Mouse (Mus musculus) ovary, adult 10 weeks (tissue): Measurements from ENCODE around the gene Klc2. TPM values are rescaled to one million over a fixed set of nuclear protein-coding genes. Genes with fewer than 3 reads are reported as not detected.

Source experiments
- polyA plus RNA-seq: library from polyadenylated mRNA; stranded (reverse); fragments of 350-450 nt; fragmentation: Illumina TruSeq; extraction: RNeasy Lipid Tissue Mini Kit (QIAGEN cat#74804); gene quantifications from one replicate; pipeline ENCODE4 v1.2.3, GENCODE M21; 2014

Gene Klc2
- polyA plus RNA-seq: 3.9 TPM

GRCm38 (mm10) chr19:5118384-5118698 lies at the start of gene Klc2:
Gene Klc2, minus strand, starts transcription at chr19:5118560.

GRCm38 (mm10) chr19:5106731-5107191 lies 11.6 kb downstream of the Klc2 start, which contains the start of gene Rab1b:
Gene Rab1b, minus strand, starts transcription at chr19:5107072.

GRCm38 (mm10) chr19:5098363-5099143 lies 19.8 kb downstream of the Klc2 start, which contains the start of gene Cnih2:
Gene Cnih2, minus strand, starts transcription at chr19:5098521.

GRCm38 (mm10) chr19:5087884-5088728 lies 30.3 kb downstream of the Klc2 start, which contains the start of gene Yif1a:
Gene Yif1a, plus strand, starts transcription at chr19:5088538.

DNA sequence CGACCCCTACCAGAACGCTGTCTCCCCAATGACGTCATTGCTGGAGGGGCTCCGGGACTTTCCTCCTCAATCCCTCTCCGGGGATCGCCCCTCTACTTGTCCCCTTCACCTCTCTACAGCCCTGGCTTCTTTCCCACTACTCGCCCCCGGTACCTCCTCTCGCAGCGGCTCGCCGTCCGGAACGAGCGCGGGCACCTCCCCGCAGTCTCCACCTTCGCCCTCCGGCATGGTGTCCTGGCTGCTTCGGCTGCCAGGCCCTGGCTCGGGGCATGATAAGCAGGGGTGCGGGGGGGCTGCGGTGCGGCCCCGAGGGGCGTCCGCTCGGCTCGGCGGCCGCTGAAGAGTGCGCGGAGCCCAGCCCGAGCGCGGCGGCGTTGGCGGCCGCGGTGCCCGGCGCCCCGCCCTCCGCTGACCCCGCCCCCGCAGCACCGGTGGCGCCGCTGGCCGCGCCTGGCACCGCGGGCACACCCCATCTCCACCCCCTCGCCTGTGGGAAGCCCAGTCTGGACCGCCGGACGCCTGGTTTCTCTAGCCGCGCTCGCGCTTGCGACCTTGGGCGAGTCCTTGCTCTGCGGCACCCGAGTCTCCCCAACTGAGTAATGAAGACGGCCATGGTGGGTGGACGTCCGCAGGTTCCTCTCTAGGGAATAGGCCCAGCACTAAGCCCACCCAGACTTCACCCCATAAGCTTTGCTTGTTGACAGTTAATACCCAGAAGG lies 33.1 kb downstream of the Klc2 start, which contains the start of gene Tmem151a:
Gene Tmem151a (minus strand): TSS at position 387 of the 719 bp plus-strand sequence.

GRCm38 (mm10) chr19:5067867-5068569 lies 50.3 kb downstream of the Klc2 start, which contains the start of gene Cd248:
Gene Cd248, plus strand, starts transcription at chr19:5068078.

Other genes starting within 250 kb of the Klc2 start
- 0.20 TPM for gene Actn3, start 240.7 kb downstream of the Klc2 start, polyA plus RNA-seq
- 19.7 TPM for gene Zdhhc24, start 239.9 kb downstream of the Klc2 start, polyA plus RNA-seq
- 5.8 TPM for gene Bbs1, start 211.9 kb downstream of the Klc2 start, polyA plus RNA-seq
- 1.7 TPM for gene Dpp3, start 190.3 kb downstream of the Klc2 start, polyA plus RNA-seq
- gene Peli3, start 175.4 kb downstream of the Klc2 start, polyA plus RNA-seq: 1.8 TPM
- gene Mrpl11, start 156.4 kb downstream of the Klc2 start, polyA plus RNA-seq: 15.6 TPM
- gene Npas4, start 128.2 kb downstream of the Klc2 start, polyA plus RNA-seq: not detected
- gene Slc29a2, start 94.7 kb downstream of the Klc2 start, polyA plus RNA-seq: not detected
- gene B4gat1, start 79.7 kb downstream of the Klc2 start, polyA plus RNA-seq: 31.6 TPM
- 0.34 TPM for gene AC124502.3, start 79.7 kb downstream of the Klc2 start, polyA plus RNA-seq
- not detected for gene Brms1, start 77.2 kb downstream of the Klc2 start, polyA plus RNA-seq
- gene Rin1, start 68.1 kb downstream of the Klc2 start, polyA plus RNA-seq: 0.17 TPM
- gene Cd248, start 50.5 kb downstream of the Klc2 start, polyA plus RNA-seq: 0.17 TPM
- 0.37 TPM for gene Tmem151a, start 33.0 kb downstream of the Klc2 start, polyA plus RNA-seq
- gene Yif1a, start 30.0 kb downstream of the Klc2 start, polyA plus RNA-seq: 18.2 TPM
- gene Cnih2, start 20.0 kb downstream of the Klc2 start, polyA plus RNA-seq: not detected
- gene Rab1b, start 11.5 kb downstream of the Klc2 start, polyA plus RNA-seq: 1.1 TPM
- 11.4 TPM for gene Pacs1, start 154.6 kb upstream of the Klc2 start, polyA plus RNA-seq
- gene Sf3b2, start 176.9 kb upstream of the Klc2 start, polyA plus RNA-seq: 46.0 TPM
- gene Gal3st3, start 179.8 kb upstream of the Klc2 start, polyA plus RNA-seq: not detected
- not detected for gene Catsper1, start 217.2 kb upstream of the Klc2 start, polyA plus RNA-seq
- gene Cst6, start 231.0 kb upstream of the Klc2 start, polyA plus RNA-seq: not detected
- gene Eif1ad, start 248.2 kb upstream of the Klc2 start, polyA plus RNA-seq: 12.7 TPM
- gene Banf1, start 248.6 kb upstream of the Klc2 start, polyA plus RNA-seq: 9.0 TPM